Mouse (Mus musculus) layer of hippocampus, postnatal 36 days (tissue): ENCODE data around the gene Pigq. TPM values are rescaled to one million over a fixed set of nuclear protein-coding genes. Genes with fewer than 3 reads are reported as not detected.

Experiments
- DNase-seq, 2 experiments: peaks; one replicate each; pipeline ENCODE4 v3.0.0; 2022
- total RNA-seq, 2 experiments: library from RNA; stranded (reverse); gene quantifications; 2 replicates each; pipeline ENCODE4 v1.2.3; 2021

The Pigq gene
- total RNA-seq, 2 experiments from 2014 or later, result 125 to 129 TPM

- DNase-seq, result no peak
These were observed 12.9 kb upstream of the Pigq start for GRCm38 (mm10) chr17:25957586-25958051.

GRCm38 (mm10) chr17:25956631-25957030 is 11.9 kb upstream of the Pigq start:
- DNase-seq, result no peak

GRCm38 (mm10) chr17:25956201-25956600 is 11.5 kb upstream of the Pigq start:
- no peak for DNase-seq

- no peak for DNase-seq
These were observed 11.0 kb upstream of the Pigq start for GRCm38 (mm10) chr17:25955736-25956135.

- no peak for DNase-seq
These were observed 9.9 kb upstream of the Pigq start for GRCm38 (mm10) chr17:25954671-25955070.

- no peak for DNase-seq
These were observed 8.4 kb upstream of the Pigq start for GRCm38 (mm10) chr17:25953161-25953560.

- DNase-seq, result no peak
These were observed 7.3 kb upstream of the Pigq start, which contains the start of gene A930017K11Rik for GRCm38 (mm10) chr17:25951803-25952623. TSS of gene A930017K11Rik (minus strand) at chr17:25952565.

GRCm38 (mm10) chr17:25951225-25951802 is 6.6 kb upstream of the Pigq start:
- DNase-seq, result no peak

- DNase-seq, result no peak
These were observed 6.0 kb upstream of the Pigq start for GRCm38 (mm10) chr17:25950706-25951105.

GRCm38 (mm10) chr17:25949981-25950380 is 5.2 kb upstream of the Pigq start:
- no peak for DNase-seq

GRCm38 (mm10) chr17:25948051-25948450 is 3.3 kb upstream of the Pigq start:
- DNase-seq, result no peak

GRCm38 (mm10) chr17:25947576-25947975 is 2.8 kb upstream of the Pigq start:
- no peak for DNase-seq

- DNase-seq, result no peak
These were observed 2.2 kb upstream of the Pigq start for GRCm38 (mm10) chr17:25946891-25947290.

GRCm38 (mm10) chr17:25946349-25946748 is 1.6 kb upstream of the Pigq start:
- DNase-seq, result no peak

- no peak for DNase-seq
These were observed 900 bp upstream of the Pigq start for GRCm38 (mm10) chr17:25945517-25946155.

- DNase-seq, result no peak
These were observed 967 bp downstream of the Pigq start for GRCm38 (mm10) chr17:25943769-25944168.

- DNase-seq, result no peak
These were observed 1.5 kb downstream of the Pigq start for GRCm38 (mm10) chr17:25943221-25943620.

- no peak for DNase-seq
These were observed 2.1 kb downstream of the Pigq start for GRCm38 (mm10) chr17:25942597-25943151.

GRCm38 (mm10) chr17:25941511-25942241 is 3.1 kb downstream of the Pigq start:
- DNase-seq, result peak; percentile 75

- no peak for DNase-seq
These were observed 10.2 kb downstream of the Pigq start for GRCm38 (mm10) chr17:25934526-25934925.

GRCm38 (mm10) chr17:25925348-25925747 is 19.4 kb downstream of the Pigq start:
- DNase-seq, result peak; percentile 50 to 71

GRCm38 (mm10) chr17:25922120-25922519 is 22.6 kb downstream of the Pigq start:
- DNase-seq, result no peak
